Mouse (Mus musculus): ENCODE measurements at regions not wholly inside any gene's neighbourhood (a gene's known extent, or its start where the extent isn't known, plus 50 kb on each side); places are given as distances from the start of the nearest gene placed in this dataset.

DNA sequence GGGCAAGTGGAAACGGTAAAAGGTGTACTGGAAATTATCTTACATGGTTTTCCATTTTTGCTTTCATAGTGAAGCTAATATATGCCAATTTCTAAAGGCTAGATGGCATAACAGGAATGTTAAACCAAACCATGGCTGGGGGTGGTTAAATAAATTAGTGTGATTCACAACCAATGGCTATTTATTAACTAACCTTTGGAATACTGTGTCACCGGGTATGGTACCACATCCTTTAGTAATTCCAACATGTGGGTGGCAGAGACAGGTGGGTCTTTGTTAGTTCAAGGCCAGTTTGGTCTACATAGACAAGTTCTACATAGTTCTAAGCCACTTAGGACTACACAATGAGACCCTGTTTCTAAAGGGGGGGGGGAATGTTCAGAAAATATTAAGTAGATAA is 179.8 kb upstream of the Plxnc1 start:
- DNase-seq (ENCODE audit: low spot score): no peak

DNA sequence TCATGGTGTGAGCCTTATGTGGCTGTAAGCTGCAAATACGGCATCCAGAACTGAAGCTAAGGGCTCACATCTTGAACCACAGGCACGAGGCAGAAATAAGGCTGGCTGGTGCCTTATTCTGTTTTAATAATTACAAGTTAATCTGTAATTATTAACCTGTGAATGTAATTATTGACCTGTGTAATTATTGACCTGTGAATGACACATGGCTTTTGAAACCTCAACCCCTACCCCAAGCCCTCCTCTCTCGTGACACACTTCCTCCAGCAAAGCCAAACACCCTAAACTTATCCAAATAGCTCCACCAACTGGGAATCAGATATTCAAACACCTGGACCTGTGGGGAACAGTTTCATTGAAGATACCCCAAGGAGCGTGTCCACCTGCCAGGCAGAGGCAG is 175.4 kb upstream of the Plxnc1 start:
- DNase-seq (ENCODE audit: low spot score): no peak

DNA sequence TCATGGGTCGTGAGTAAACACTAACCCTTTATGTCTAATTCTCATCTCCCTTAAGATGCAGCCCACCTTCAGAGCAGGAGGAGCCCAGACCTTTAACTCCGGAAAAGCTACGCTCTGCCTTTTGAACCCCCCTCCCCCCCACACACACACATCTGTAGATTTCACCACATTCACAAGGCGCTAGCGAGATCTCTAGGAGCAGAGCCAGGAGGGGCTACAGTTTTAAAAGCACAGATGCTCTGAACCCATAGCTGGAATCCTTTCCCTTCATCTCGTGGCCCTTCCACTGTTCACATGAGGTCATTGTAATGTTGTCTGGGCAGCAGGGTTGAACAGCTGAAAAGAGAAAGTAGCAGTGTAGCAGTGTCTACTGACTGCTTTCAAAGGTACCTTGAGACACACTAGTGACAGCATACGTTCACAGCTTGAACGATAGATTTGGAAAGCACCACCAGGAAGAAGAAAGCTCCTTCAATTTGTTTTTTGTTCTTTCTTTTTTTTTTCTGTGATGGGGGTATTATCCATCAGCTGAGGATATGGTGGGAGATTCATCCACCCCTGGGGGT is 174.2 kb upstream of the Plxnc1 start:
- no peak for DNase-seq (ENCODE audit: low spot score)

DNA sequence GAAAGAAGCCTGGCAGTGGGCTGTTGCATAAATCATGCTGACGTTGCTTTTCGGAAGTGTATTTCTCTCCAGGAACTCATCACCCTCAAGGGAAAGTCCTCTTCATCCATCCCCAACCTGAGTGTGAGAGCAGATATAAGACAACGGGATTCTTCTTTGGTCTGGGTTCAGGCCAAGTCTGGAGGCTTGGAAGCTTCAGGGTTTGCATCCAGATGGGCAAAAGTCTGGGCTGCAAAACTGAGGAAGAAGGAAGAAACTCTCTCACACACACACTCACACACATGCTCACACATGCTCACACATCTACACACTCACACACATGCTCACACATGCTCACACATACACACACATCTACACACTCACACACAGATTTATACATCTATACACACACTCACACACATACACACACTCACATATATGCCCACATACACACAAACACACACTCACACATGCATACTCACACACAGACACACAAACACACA is 173.1 kb upstream of the Plxnc1 start:
- DNase-seq (ENCODE audit: low spot score): no peak

DNA sequence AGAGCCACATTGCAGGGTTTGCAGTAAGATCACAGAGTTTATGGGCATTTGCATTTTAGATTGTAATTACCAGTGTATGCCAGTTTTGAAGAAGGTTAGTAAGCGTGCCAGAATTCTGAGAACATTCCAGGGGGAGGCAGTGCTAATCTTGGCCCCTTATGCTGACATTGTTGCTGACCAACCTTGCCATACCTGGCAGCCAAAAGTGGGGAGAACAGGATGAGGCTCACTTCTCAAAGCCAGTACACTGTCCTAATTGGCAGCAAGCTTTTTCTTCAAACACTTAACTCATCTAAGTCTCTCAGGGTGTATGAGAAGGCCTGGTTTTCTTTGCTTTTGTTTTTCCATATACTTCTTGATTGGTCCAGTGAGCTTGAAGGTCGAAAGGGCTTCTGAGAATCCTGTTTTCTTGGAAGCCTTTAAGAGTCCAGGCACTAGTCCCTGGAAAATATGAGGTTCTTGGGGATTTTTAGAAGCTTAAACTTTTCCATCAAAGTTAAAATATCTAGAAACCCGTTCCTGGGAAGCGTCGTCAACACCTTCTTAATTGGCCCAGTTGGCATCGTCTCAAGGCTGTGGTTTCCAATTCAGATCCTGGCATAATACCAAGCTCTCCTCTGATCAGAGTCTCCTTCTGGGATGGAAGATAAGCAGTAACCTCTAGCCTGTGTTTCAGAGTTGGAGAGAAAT is 172.6 kb upstream of the Plxnc1 start:
- DNase-seq (ENCODE audit: low spot score): no peak

DNA sequence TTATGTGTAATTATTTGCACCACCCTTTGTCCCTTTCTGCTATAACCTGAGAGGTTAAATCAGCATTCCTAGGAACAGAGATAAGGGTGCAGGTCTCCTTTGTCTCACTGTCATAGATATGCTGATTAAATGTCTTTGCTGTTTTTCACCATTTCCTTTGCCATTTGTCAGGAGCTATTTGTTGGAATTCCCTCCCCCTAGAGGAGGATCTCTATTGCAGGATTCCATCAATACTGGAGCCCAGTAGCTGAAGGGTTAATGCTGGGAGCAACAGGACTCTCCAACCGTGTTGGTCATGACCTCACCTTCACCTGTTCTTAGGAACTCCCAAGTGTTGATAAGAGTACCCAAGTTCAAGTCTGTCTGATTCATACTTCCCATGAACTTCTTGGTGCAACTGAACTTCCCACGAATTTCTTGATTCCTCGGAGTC is 172.0 kb upstream of the Plxnc1 start:
- no peak for DNase-seq (ENCODE audit: low spot score)

DNA sequence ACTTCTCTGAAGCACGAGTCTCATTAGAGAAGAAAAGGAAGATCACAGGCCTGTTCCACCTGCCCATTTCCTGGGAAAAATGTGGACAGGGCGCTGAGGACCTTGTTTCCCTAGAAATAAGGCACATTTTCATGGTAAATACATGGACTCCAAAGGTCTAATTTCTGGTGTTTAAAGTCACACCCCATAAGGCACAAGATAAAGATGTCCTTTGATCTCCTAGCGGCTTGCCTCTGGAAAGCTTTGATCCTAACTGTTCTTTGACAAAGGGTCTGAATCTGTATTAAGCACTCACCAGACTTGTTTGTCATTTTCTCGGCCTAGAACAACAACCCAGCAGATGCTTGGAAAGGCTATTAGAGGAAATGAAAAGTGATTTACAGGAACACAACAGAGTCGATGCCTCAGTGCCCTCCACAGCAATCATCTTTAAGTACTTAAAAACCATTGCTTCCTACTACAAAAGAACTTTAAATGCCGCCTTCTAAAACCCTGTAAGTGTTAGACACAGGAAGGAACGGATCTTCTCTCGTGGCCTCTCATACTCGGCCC is 168.3 kb upstream of the Plxnc1 start:
- DNase-seq (ENCODE audit: low spot score): no peak

DNA sequence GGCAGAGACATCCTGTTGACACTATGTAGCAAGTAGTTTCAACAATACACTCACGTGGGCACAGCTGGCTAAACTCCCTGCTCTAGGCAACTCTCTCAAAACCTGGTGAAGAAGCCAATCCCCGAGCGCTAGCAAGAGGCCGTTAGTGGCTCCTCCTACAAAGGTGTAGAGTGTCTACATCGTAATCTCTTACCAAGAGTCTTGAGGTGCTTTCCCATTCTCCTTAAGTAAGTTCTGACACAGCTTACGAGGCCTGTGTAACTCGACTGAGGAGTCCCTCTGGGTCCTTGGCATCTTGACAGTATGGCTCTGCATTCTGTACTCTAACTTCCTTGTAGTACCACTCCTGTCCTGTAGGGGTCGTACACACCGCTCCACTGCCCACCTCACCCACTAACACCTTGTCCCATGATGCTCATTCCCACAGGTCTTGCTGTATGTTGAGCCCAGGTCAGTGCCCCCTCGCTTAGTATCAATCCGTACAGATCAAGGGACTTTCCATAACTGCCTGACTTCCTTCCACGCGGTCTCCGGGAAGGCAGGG is 167.7 kb upstream of the Plxnc1 start:
- DNase-seq (ENCODE audit: low spot score): no peak

DNA sequence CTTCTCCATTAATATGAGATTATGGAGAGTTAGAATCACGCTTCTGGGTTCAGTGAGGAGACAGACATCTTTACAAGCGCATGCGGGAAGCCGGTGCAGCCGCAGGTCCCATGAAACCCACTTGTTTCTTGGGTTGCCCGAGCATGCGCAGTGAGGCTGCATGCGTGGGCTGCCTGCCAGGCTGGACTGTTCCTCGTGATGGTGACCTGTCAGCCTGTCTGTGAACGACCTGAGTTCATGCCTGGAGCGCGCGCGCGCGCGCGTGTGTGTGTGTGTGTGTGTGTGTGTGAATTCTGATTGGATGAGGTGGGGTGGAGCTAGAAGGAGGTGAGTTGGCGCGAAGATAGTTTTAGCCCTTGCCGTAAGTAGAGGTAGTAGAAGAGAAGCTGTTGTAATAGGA is 166.2 kb upstream of the Plxnc1 start:
- no peak for DNase-seq (ENCODE audit: low spot score)

DNA sequence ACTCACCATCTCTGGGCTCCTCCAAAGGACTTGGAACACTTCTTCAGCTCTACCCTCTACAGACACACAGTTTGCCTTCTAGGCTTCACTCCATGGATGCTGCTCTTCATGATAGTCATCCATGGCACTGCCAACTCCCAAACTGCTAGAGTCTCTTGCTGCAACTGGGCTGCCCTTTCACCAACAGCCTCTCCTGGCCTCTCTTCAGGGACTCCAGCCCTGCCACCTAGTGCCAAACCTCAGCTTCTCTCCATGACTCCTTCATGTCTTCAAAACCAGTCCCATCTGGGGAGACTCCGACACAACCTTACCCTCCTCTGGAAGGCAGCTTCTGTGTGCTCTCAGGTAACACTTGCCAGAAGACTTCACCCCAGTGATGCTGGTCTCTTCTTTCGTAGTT is 164.9 kb upstream of the Plxnc1 start:
- no peak for DNase-seq (ENCODE audit: low spot score)

DNA sequence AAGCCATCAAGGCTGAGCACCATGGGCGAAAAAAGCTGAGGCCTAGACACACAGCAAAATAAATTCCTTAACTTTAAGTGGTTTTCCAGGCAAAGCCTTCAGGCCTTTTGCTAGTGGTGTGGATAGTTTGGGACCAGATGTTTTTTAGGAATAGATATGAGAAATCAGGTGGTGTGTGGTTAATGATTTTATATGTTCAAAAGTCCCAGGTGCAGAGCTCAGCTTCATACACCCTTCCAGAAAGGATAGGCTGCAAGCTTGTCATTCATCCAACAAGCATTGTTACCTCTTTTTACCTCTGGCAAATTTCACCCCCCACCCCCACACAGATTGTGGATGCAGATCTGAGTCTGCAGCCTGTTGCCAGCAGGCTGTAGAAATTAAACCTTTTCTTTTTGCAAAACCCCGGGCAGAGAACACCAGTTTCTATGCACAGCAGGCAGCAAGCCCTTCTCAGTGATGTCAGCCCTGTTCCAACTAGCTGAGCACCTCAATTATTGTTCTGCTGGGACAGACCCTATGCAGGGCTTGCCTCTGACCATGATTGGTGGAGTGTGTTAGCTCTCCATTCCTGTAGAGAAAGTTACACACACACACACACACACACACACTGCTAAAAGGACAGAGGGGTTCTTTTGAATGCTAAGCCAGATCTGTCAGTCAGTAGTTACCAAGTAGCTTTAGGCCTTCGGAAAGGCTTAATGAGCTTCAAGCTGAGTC is 163.1 kb upstream of the Plxnc1 start:
- no peak for DNase-seq (ENCODE audit: low spot score)

DNA sequence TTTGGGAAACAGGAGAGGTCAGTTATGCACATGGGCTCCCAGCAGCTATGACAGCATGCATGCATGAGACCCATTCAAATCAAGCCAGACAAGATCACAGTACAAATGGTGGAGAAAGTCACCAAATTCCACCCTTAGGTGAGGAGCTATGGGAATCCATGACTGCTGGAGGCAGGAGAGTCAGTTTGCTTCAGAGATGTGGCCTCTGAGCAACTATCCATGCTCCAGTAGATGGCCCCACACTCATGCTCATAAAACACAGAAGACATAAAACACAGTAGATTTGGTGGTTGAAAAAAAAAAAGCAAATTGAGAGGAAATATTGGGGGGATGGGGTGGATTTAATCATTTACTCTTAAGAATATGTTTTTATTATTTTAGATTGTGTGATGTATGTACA is 159.2 kb upstream of the Plxnc1 start:
- DNase-seq (ENCODE audit: low spot score): no peak

DNA sequence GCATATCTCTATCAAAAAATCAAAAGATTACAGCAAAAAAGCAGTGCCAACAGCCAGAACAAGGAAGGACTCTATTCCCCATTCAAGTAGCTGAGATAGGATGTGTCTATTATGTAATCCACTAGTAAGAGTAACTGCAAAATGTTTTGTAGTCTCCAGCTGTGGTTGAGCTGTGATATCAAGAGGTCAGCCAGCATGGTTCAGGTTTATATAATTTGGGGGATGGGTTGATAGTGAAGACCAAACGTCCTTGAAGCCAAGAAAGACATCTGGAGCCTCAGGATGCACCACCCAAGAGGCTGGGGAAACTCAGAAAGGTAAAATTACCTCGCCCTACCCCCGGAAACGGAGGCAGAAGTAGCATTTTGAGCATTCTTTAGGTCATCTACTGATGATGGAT is 158.3 kb upstream of the Plxnc1 start:
- DNase-seq (ENCODE audit: low spot score): no peak

DNA sequence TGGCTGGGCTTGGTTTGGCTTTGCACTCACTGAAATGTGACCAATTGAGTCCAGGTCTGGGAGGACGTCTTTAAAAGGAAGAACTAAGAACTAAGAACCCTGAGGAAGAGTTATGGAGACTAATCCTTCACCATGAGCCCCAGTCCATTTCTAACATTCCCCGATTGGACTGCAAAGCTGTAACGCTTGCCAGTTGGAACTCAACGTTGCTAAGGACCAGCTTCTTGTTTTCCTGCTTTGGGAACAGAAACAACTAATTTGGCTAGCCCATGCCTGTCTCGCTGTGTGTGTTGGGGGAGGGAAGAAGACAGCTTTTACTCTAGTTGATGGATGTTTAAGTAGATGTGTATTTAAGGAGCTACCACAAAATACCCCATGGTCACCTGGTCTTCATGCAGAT is 155.3 kb upstream of the Plxnc1 start:
- DNase-seq (ENCODE audit: low spot score): no peak

DNA sequence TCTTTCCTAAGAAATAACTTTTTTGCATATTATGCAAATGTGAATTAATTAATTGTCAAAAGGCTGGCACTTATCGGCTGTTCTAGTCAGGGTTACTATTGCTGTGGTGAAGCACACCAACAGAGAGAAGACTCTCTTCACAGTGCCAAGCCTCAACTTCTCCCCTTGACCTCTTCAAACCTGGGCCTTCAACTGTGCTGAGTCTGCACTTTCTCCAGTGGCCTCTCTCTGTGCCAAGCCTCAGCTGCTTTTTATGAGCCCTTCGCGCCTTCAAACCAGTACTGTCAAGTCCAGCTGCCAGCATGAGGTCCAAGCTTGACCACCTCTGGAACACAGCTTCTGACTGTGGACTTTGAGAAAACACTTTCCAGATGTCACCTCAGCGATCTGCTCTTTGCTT is 151.2 kb upstream of the Plxnc1 start:
- no peak for DNase-seq (ENCODE audit: low spot score)

DNA sequence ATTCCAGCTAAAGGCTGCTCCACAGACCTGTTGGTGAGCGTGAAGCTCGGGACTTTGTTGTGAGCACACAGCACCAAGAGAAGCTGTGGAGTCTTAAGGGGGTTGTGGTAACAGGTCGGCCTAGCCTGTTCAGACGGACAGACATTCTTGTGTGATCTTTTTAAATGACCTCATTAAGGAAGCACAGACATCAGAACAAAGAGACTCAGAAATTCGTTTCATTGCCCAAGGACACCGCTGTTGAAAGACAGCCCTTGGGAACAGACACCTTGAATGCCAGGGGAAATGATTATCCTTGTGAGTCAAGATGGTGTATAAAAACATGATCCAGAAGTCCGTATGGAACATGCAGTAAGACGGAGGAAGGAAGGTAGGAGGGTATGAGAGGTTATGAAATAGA is 150.1 kb upstream of the Plxnc1 start:
- DNase-seq (ENCODE audit: low spot score): no peak

DNA sequence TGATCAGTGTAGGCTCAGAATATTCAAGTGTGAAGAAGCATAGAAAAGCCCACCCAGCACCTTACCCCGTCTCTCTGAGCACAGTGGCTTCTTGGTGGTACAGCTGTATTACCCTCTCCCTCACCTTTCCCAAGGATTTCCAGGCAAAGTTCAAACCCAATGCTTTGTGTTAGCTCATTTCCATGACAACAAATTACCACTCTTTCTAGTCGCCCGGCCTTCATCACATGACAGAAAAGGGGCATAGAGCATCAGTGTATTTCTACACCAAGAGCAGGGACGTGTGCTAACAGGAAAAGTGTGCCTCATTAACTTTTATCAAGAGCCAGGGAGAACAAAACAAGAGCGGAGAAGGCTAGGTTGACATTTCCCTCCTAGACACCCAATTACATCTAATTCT is 148.6 kb upstream of the Plxnc1 start:
- no peak for DNase-seq (ENCODE audit: low spot score)

DNA sequence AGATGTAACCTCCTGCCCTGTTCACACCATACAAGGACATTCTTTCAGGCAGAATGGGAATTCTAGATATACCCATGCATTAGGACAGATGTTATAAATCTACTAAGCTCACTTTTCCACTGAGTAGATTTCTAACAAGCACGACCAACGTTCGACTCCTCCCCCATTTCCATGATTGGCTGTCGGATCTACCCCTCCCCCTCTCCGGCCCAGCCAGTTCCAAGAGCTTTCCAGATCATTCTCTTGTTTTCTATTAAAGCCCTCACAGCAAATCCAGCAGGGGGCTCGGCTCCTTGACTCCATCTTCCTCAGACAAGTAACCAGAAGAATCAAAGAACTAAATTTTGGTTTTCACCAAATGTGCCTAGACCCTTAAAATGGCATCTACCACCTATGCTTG is 146.5 kb upstream of the Plxnc1 start:
- no peak for DNase-seq (ENCODE audit: low spot score)

DNA sequence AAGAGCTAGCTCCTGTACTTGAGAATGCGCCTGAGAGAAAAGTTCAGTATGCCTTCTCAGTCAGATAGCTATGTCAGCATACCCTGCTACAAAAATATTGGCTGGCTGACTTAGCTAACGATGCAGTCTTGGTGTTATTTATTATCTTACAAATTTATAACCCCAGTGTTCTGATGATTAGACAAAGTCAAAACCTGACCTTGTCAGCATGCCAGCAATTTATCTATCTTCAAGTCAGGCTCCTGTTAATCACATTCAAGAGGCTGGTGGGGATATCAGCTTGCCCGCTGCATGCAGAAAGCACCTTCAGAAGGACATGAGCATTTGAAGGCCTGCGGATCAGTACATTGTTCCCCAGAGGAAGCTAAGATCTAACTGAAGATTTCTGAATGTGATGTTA is 146.0 kb upstream of the Plxnc1 start:
- no peak for DNase-seq (ENCODE audit: low spot score)

DNA sequence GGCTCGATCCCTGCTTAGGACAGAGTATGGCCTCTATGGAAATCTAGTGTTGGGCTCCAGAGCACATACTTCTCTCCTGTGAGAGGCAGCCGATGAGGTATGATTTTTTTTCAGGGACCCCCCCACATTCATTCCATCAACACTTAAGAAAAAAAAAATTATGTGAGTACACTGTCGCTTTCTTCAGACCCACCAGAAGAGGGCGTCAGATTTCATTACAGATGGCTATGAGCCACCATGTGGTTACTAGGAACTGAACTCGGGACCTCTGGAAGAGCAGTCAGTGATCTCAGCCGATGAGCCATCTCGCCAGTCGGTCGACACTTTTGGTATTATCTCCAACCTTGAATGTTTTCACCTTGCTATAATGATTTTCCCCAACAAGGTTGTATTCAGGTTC is 145.4 kb upstream of the Plxnc1 start:
- no peak for DNase-seq (ENCODE audit: low spot score)

DNA sequence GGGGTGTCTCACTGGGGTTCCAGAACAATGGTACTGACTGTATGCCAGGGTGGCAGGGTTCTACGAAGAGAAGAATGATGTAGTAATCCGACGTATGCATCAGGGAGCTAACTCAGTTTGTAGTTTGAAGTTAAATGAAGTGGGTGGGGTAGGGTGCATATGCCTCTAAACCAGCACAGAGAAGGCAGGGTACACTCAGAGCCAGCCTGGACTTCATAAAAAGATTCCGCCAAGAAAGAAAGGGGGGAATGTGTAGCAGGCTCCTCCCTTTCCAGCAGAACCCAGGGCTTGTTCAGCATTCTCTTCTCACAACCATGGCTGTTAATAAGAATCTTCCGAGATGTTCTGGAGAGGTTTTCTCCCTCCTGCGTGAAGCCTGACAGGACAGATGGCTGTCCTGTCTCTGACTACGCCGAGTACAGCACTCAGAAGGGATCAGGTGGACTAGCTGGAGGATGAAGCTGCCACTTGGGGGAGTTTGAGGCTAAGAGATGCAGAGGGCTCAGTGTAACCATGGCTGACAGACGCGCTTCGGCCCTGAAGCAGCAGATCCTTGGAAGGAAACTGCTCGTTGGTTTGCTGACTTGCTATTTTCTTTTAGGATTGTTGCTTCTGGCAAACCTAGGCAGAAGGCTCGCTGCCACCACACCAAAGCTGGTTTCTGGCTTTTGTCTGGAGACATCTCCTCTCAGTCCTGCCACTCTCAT is 143.4 kb upstream of the Plxnc1 start:
- DNase-seq (ENCODE audit: low spot score): no peak

DNA sequence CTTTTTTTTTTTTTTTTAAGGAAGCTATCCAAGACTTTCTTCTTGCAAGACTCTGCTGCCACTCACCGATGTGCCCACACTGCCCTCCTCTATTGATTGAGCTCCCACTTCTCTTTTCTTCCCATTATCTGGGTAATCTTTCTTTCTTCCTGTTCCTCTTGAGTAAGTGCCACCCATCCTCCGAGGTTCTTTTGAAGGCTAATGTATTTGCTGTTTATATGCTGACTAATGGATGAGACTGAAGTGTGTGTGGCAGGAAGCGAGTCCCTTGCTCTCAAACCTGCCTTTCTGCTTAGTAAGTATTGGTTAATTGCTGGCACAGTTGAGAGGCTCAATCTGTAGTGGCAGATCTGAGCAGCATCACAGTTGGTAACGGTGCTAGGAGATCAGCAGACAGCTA is 142.1 kb upstream of the Plxnc1 start:
- peak; percentile 4 for DNase-seq (ENCODE audit: low spot score)
